8 mouse cellular contexts compared by ENCODE assay signal in genomic region chr1:34485461-34486188, GRCm38 (mm10). TPM values are rescaled to one million over a fixed set of nuclear protein-coding genes. Genes with fewer than 3 reads are reported as not detected.
DNase-seq lines count a peak whose midpoint lies in the region; ATAC-seq lines count a peak whose summit lies in the region.

No protein-coding gene starts in this region.

- H3K9me3 ChIP-seq in heart, embryonic 10.5 days, result no peaks in the 10 kb centered on the region
- no peaks in the 10 kb centered on the region for H3K9me3 ChIP-seq in kidney, embryonic 14.5 days (ENCODE audit: control insufficient read depth, low read length)
- no peaks in the 10 kb centered on the region for H3K9me3 ChIP-seq in limb, embryonic 15.5 days
- no peaks in the 10 kb centered on the region for H3K9me3 ChIP-seq in midbrain, embryonic 16.5 days (replicated peaks; ENCODE audit: control insufficient read depth, low read length, poor library complexity, severe bottlenecking)

- peak overlapping the region; percentile 45 for H3K4me2 ChIP-seq in kidney, embryonic 14.5 days (replicated peaks; ENCODE audit: low read depth, low read length)
- peak overlapping the region; percentile 38 for H3K4me2 ChIP-seq in limb, embryonic 15.5 days
- peak overlapping the region; percentile 71 for H3K4me2 ChIP-seq in midbrain, embryonic 16.5 days (ENCODE audit: low read length)

- 0 out of 2 replicates have a peak overlapping the region, but pooled peaks have one; percentile 18 for H3K9ac ChIP-seq in kidney, embryonic 14.5 days (ENCODE audit: low read depth, low read length)
- 0 out of 2 replicates have a peak overlapping the region, but pooled peaks have one; percentile 3 for H3K9ac ChIP-seq in limb, embryonic 15.5 days
- peak overlapping the region; percentile 56 for H3K9ac ChIP-seq in midbrain, embryonic 16.5 days (ENCODE audit: low read depth, low read length)

- no peak overlapping the region; the same call in 1 of the 2 replicates for H3K27ac ChIP-seq in heart, embryonic 10.5 days
- no peak overlapping the region for H3K27ac ChIP-seq in kidney, embryonic 14.5 days (ENCODE audit: low read depth, low read length)
- H3K27ac ChIP-seq in limb, embryonic 15.5 days, result no peak overlapping the region
- H3K27ac ChIP-seq in midbrain, embryonic 16.5 days (ENCODE audit: low read length), result no peak overlapping the region

- peaks cover 6% of the 10 kb centered on the region for H3K4me1 ChIP-seq in heart, embryonic 10.5 days
- H3K4me1 ChIP-seq in kidney, embryonic 14.5 days (ENCODE audit: control insufficient read depth, insufficient read depth, low read length), result 0 out of 2 replicates have a peak, but pooled peaks cover 2% of the 10 kb centered on the region
- H3K4me1 ChIP-seq in limb, embryonic 15.5 days, result 0 out of 2 replicates have a peak, but pooled peaks cover 7% of the 10 kb centered on the region
- peaks cover 2% of the 10 kb centered on the region; the same call in 1 of the 2 replicates for H3K4me1 ChIP-seq in midbrain, embryonic 16.5 days (ENCODE audit: control insufficient read depth, insufficient read depth, low read length)

- intact Hi-C loops in gastrocnemius, postnatal 36 days (cut with DNase I), result no loop called here

- H3K27me3 ChIP-seq in heart, embryonic 10.5 days (ENCODE audit: insufficient read depth, poor library complexity, severe bottlenecking), result no peaks in the 10 kb centered on the region
- H3K27me3 ChIP-seq in kidney, embryonic 14.5 days (ENCODE audit: control insufficient read depth, insufficient read depth, low read length), result no peaks in the 10 kb centered on the region
- no peaks in the 10 kb centered on the region; the same call in 1 of the 2 replicates for H3K27me3 ChIP-seq in limb, embryonic 15.5 days
- no peaks in the 10 kb centered on the region for H3K27me3 ChIP-seq in midbrain, embryonic 16.5 days (ENCODE audit: control insufficient read depth, insufficient read depth, low read depth, low read length)

- ATAC-seq in kidney, embryonic 14.5 days (ENCODE audit: low FRiP score, low TSS enrichment), result peak; percentile 69
- ATAC-seq in limb, embryonic 15.5 days (ENCODE audit: insufficient number of reproducible peaks, low FRiP score, low TSS enrichment, low read depth), result no peak
- peak; percentile 86 for ATAC-seq in midbrain, embryonic 16.5 days

- DNase-seq in gastrocnemius, adult 18-20 months (ENCODE audit: low spot score), result peak; percentile 9
- no peak for DNase-seq in gastrocnemius, postnatal 36 days
- peak; percentile 85 to 87 for DNase-seq in cerebellum, postnatal 14 days
- no peak for DNase-seq in heart, embryonic 10.5 days (ENCODE audit: low spot score)
- peak; percentile 66 to 79 for DNase-seq in spleen, postnatal 4 days (ENCODE audit: low spot score in 2 of 2)

- 7% methylated on average over 25 of the region's 25 CpGs for WGBS in heart, embryonic 10.5 days
- 5% methylated on average over 25 of the region's 25 CpGs for WGBS in kidney, embryonic 14.5 days
- 10% methylated on average over 25 of the region's 25 CpGs for WGBS in limb, embryonic 15.5 days
- 10% methylated on average over 25 of the region's 25 CpGs for WGBS in midbrain, embryonic 16.5 days

- peak overlapping the region; percentile 54 for H3K4me3 ChIP-seq in heart, embryonic 10.5 days
- H3K4me3 ChIP-seq in kidney, embryonic 14.5 days (ENCODE audit: low read length), result peak overlapping the region; percentile 24
- H3K4me3 ChIP-seq in limb, embryonic 15.5 days, result peak overlapping the region; percentile 19
- H3K4me3 ChIP-seq in midbrain, embryonic 16.5 days (ENCODE audit: low read depth, low read length), result peak overlapping the region; percentile 39

- H3K36me3 ChIP-seq in heart, embryonic 10.5 days, result no peaks in the 10 kb centered on the region
- H3K36me3 ChIP-seq in kidney, embryonic 14.5 days (ENCODE audit: control insufficient read depth, insufficient read depth, low read length), result no peaks in the 10 kb centered on the region
- H3K36me3 ChIP-seq in limb, embryonic 15.5 days, result no peaks in the 10 kb centered on the region
- no peaks in the 10 kb centered on the region for H3K36me3 ChIP-seq in midbrain, embryonic 16.5 days (ENCODE audit: control insufficient read depth, insufficient read depth, low read length)

RNA-seq across cellular contexts. Expression of gene Prss39, which starts 12.6 kb away (rescaled TPM):
- not detected for total RNA-seq in gastrocnemius, adult 18-20 months (2021)
- not detected for total RNA-seq in gastrocnemius, postnatal 36 days (2021)
- not detected in 2 replicates for polyA plus RNA-seq in heart, embryonic 10.5 days (2016; fragmentation: Nextera tagmentation; extraction: Ambion mirVana)
- polyA plus RNA-seq in kidney, embryonic 14.5 days (2014; fragmentation: Nextera tagmentation; extraction: Ambion mirVana), result not detected in 2 replicates
- polyA plus RNA-seq in limb, embryonic 15.5 days (2015; fragmentation: Nextera tagmentation; extraction: Ambion mirVana), result not detected in 2 replicates
- not detected in 2 replicates for polyA plus RNA-seq in midbrain, embryonic 16.5 days (2015; fragmentation: Nextera tagmentation; extraction: Ambion mirVana)

RNA-seq across cellular contexts. Expression of gene Ptpn18, which starts 26.1 kb away (rescaled TPM):
- total RNA-seq in gastrocnemius, adult 18-20 months (2021), result 1 to 10 TPM; 1.4 to 1.9 TPM
- 1 to 10 TPM in 1 of 2 experiments, under 1 TPM in 1; 0.92 to 2.6 TPM for total RNA-seq in gastrocnemius, postnatal 36 days (2021)
- 8.1 and 9.1 TPM in 2 replicates for polyA plus RNA-seq in heart, embryonic 10.5 days (2016; fragmentation: Nextera tagmentation; extraction: Ambion mirVana)
- polyA plus RNA-seq in kidney, embryonic 14.5 days (2014; fragmentation: Nextera tagmentation; extraction: Ambion mirVana), result 21.3 and 23.6 TPM in 2 replicates
- polyA plus RNA-seq in limb, embryonic 15.5 days (2015; fragmentation: Nextera tagmentation; extraction: Ambion mirVana), result 17.4 TPM in 2 replicates
- polyA plus RNA-seq in midbrain, embryonic 16.5 days (2015; fragmentation: Nextera tagmentation; extraction: Ambion mirVana), result 2.9 and 3.4 TPM in 2 replicates

RNA-seq across cellular contexts. Expression of gene Imp4, which starts 46.0 kb away (rescaled TPM):
- 10 to 100 TPM; 10.3 to 13.4 TPM for total RNA-seq in gastrocnemius, adult 18-20 months (2021)
- total RNA-seq in gastrocnemius, postnatal 36 days (2021), result 10 to 100 TPM; 12.0 to 12.6 TPM
- 97.6 and 113 TPM in 2 replicates for polyA plus RNA-seq in heart, embryonic 10.5 days (2016; fragmentation: Nextera tagmentation; extraction: Ambion mirVana)
- 89.4 and 102 TPM in 2 replicates for polyA plus RNA-seq in kidney, embryonic 14.5 days (2014; fragmentation: Nextera tagmentation; extraction: Ambion mirVana)
- 77.1 and 77.4 TPM in 2 replicates for polyA plus RNA-seq in limb, embryonic 15.5 days (2015; fragmentation: Nextera tagmentation; extraction: Ambion mirVana)
- 49.3 and 52.2 TPM in 2 replicates for polyA plus RNA-seq in midbrain, embryonic 16.5 days (2015; fragmentation: Nextera tagmentation; extraction: Ambion mirVana)

RNA-seq across cellular contexts. Expression of gene Ccdc115, which starts 46.2 kb away (rescaled TPM):
- 10 to 100 TPM; 11.7 to 12.6 TPM for total RNA-seq in gastrocnemius, adult 18-20 months (2021)
- total RNA-seq in gastrocnemius, postnatal 36 days (2021), result 10 to 100 TPM in 1 of 2 experiments, 1 to 10 TPM in 1; 8.3 to 10.2 TPM
- polyA plus RNA-seq in heart, embryonic 10.5 days (2016; fragmentation: Nextera tagmentation; extraction: Ambion mirVana), result 52.5 and 60.2 TPM in 2 replicates
- 48.3 and 48.9 TPM in 2 replicates for polyA plus RNA-seq in kidney, embryonic 14.5 days (2014; fragmentation: Nextera tagmentation; extraction: Ambion mirVana)
- 61.3 and 65.8 TPM in 2 replicates for polyA plus RNA-seq in limb, embryonic 15.5 days (2015; fragmentation: Nextera tagmentation; extraction: Ambion mirVana)
- 65.2 and 66.8 TPM in 2 replicates for polyA plus RNA-seq in midbrain, embryonic 16.5 days (2015; fragmentation: Nextera tagmentation; extraction: Ambion mirVana)

RNA-seq across cellular contexts. Expression of gene Cfc1, which starts 49.8 kb away (rescaled TPM):
- not detected for total RNA-seq in gastrocnemius, adult 18-20 months (2021)
- not detected for total RNA-seq in gastrocnemius, postnatal 36 days (2021)
- 1.5 and 2.0 TPM in 2 replicates for polyA plus RNA-seq in heart, embryonic 10.5 days (2016; fragmentation: Nextera tagmentation; extraction: Ambion mirVana)
- not detected in 2 replicates for polyA plus RNA-seq in kidney, embryonic 14.5 days (2014; fragmentation: Nextera tagmentation; extraction: Ambion mirVana)
- 0.96 TPM in 2 replicates for polyA plus RNA-seq in limb, embryonic 15.5 days (2015; fragmentation: Nextera tagmentation; extraction: Ambion mirVana)
- polyA plus RNA-seq in midbrain, embryonic 16.5 days (2015; fragmentation: Nextera tagmentation; extraction: Ambion mirVana), result 0.60 TPM in 1 of 2 replicates, not detected in the other

Comparison
In these comparisons a context has a peak if more than half of its experiments do, and no peak if none do; other contexts are left out.
1. DNase-seq: peak in gastrocnemius, adult 18-20 months (single experiment), cerebellum, postnatal 14 days (2 of 2) and spleen, postnatal 4 days (2 of 2); none in gastrocnemius, postnatal 36 days (0 of 2) and heart, embryonic 10.5 days (single experiment).
2. H3K9ac ChIP-seq: peak in every context shown above with its lines; median percentile 56 in midbrain, embryonic 16.5 days; 18 in kidney, embryonic 14.5 days; 3 in limb, embryonic 15.5 days.
3. Peak in every context shown above with its lines, with median percentiles within 50 percentile points of each other: H3K4me3 ChIP-seq and H3K4me2 ChIP-seq.